Mouse (Mus musculus) 3T3-L1 (cell line): ENCODE results near the gene Slc41a3.
A peak's percentile ranks its signal among the peaks of the same experiment; 100 is the strongest.

Source experiments
- DNase-seq: peaks from one replicate; pipeline ENCODE4 v3.0.0-alpha.2; 2015; ENCODE audit warnings: low read depth, low spot score

Slc41a3 gene

DNA sequence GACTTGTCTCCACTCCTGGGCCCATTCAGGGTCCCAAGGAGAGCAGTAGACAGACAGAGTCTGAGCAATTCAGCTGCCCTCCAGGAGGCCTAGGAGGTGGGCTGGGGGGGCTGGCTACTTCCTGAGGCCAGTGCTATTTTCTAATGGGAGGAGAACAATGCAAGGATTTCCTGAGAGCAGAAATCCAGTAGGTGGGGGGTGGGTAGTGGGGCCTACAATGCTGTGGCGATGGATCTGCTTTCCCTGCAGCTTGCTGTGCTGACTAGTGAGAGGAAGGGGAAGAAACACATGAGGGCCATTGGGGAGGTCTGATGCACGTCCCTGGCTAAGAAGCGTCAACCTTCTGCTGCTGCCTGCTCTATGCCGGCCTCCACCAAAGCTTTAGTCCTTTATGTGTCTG is 74.2 kb downstream of the Slc41a3 start:
- no peak for DNase-seq

DNA sequence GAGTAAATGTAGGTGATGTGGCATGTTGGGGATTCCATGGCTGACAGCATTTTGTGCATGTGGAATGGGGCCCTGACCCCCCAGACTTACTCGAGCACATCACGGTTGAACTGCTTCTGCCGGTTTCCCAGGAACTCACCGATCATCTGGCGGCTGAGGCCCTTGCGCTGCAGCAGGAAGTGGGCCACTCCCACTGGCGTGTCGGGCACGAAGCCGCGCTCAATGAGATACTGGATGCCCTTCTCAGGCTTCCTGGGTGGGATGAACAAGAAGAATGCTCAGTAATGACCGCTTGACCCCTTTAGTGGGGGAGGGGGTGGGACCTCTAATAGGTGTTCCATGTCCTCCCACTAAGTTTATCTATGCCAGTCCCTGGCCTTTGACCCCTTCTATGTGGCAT is 75.9 kb downstream of the Slc41a3 start:
- DNase-seq, result no peak

DNA sequence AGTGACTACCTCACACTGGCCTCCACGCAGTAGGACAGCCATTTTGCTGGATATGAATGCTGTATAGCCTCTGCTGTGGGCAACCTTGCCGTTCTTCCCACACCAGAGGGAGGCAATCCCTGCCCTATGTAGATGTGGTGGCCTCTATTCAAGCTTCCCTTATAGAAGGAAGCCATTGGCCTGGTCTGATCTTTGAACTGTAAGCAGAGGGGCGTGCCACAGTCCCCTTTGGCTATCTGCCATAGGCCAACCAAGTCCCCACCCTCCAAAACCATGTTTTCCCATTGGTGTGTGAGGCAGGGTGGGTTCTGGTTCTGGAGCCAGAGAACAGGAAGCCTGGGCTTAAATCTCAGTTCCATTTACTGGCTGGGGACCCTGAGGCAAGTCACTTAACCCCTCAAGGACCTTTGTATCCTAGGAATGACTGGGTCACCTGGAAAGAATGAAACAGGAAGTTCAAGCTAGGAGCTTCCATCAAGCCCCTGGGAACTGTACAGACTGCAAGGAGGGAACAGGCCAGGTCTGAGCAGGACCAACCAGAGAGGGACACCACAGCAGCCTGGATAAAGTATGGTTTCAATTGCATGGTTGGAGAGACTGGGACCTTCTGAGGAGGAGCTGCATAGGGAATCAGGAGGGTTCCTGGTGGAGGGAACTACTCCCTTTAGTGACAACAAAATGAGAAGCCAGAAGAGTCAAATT is 79.5 kb downstream of the Slc41a3 start:
- DNase-seq, result no peak

DNA sequence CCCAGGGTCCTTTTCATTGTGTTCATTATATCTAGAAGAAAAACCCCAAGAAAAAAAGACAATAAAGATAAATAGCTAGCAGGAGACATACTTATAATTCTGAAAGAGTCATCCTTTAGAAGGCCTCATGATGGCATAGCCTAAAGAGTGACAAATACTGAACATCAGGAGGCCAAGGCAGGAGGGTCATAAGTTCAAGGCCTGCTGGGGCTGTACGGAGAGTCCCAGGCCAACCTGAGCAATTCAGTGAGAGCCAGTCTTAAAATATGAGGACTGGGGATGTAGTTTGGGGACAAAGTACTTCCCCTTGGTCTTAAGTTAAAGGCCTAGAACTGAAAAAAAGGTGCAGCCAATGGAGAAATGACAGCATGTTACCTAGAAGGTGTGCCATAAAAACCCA is 82.3 kb downstream of the Slc41a3 start:
- no peak for DNase-seq

DNA sequence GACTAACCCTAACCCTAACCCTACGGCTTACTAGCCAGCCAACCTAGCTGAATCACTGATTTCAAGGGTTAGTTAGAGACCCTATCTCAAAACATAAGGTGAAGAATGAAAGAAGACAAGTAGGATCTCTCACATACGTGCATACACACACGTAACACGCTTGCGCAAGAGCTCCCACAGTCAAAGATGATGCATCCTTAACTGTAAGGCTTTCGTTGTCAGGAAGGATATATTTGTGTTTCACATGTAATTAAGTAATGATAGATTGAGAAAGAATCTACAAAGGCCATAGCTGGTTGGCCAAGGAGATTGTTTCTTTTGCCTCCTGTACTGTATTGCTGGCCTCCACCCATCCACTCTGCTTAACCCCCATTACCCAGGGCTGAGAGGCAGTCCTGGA is 83.5 kb downstream of the Slc41a3 start:
- no peak for DNase-seq

DNA sequence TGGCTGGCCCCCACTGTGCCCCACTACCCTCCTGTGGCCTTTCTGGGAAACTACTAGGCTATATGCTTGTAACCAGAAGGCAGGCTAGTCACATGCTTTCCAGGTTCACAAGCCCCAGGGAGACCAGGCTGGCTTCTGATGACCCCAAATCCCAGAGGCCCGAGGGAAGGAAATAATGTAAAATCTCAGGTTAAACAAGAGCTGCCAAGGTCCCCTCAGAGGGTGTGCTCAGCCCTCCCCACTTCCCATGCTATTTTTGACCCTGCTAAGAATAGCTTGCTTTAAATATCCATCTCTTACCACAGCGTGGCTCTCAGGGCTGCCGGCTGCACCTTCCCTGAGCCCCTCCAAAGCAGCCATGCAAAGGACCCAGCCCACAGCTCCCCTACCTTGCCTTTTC is 84.2 kb downstream of the Slc41a3 start:
- no peak for DNase-seq

DNA sequence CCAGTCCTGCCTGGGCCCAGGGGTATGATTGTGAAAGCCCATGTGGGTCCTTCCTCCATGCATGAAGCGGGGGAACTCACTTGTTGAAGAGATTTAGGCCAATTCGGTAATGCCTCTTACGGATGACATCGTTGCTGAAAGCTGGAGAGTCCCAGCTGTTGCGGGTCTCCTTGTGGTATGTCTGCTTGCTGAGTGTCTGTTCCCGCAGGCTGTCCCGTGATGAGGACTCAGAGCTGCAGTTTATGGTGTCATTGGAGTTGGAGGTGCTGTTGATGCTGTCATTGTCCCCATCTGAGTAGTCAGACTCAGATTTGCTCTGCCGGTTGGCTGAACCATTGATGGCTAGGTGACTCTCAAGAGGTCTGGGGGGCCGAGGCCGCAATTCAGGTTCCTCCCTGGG is 85.0 kb downstream of the Slc41a3 start:
- DNase-seq, result no peak

DNA sequence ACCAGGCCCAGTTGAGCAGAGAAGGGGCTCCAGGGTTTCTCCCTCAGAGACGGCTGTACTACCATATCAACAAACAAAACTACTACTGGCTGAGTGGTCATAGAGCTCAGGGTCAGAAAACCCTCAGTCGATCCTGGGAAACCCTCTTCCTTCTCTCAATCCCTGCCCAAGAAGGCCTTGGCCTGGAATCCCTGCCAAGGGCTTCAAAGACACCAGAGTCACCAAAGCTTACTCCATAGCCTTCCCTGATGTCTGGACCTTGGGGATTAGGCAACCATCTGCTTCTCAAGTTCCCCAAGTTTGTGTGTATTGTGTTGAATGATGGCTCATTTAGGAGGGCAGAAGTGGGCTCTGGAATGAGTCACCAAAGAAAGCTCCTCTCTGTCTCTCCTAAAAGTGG is 87.4 kb downstream of the Slc41a3 start:
- no peak for DNase-seq

DNA sequence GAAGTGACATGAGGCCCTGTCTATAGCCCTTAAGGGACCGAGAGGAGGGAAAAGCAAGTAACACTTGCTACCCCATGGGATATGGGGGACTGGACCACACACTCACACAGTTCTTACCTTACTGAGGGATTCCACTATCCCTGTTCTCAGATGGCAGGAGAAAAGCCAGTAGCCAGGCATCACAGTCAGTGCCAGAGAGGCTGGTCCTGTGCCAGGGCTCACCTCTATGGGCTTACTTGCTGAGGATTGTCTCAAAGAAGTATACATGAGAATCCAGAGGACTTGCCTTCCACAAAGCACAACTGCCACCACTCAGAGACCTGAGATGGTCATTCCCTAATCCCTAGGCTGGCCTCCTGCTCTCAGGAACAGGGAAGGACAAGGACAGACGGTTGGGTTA is 87.9 kb downstream of the Slc41a3 start:
- no peak for DNase-seq

DNA sequence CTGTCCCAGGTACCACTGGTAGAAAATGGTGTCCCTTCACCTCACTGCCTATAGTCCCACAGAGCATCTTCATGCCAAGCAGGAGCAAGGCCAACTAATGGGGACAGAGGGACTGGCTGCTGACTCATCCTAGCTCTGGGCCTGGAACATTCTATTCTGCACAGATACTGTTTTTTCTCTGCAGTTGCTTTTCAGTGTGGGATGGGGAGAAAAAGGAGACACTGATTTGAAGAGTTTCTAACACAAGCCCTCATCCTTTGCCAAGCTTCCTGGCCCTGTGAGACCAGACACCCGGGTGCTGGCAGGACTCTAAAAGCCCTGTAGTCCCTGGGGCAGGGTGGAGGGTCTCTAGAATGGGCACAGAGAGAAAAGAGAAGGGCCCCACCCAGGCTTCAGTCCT is 91.2 kb downstream of the Slc41a3 start:
- DNase-seq, result peak; percentile 44
